Mouse (Mus musculus) frontal cortex, postnatal 36 days (tissue): ENCODE results near the gene Macrod1.

Source experiments
- DNase-seq, 2 experiments: peaks; one replicate each; pipeline ENCODE4 v3.0.0; 2022; ENCODE audit warnings: low spot score in 2 of 2

Gene Macrod1

DNA sequence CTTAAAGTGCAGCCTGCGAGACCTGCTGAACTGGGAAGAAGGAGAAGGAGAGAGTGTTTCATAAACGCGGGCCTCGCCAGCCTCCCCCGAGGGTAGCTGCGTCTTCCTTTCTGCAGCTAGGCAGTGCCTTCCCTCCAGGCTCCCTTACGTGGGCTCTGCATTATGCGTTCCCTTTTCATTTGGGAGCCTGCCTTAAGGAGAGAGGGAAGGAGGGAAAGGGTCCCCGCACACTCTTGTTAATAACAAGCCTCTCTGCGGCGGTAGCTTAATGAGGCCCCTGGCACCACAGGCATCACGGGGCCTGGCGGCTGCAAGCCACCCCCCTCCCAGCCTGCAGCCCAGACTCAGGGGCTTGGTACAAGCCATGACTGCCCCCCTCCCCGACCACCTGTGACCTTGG, 57.0 kb downstream of the Macrod1 start:
- DNase-seq, result no peak

DNA sequence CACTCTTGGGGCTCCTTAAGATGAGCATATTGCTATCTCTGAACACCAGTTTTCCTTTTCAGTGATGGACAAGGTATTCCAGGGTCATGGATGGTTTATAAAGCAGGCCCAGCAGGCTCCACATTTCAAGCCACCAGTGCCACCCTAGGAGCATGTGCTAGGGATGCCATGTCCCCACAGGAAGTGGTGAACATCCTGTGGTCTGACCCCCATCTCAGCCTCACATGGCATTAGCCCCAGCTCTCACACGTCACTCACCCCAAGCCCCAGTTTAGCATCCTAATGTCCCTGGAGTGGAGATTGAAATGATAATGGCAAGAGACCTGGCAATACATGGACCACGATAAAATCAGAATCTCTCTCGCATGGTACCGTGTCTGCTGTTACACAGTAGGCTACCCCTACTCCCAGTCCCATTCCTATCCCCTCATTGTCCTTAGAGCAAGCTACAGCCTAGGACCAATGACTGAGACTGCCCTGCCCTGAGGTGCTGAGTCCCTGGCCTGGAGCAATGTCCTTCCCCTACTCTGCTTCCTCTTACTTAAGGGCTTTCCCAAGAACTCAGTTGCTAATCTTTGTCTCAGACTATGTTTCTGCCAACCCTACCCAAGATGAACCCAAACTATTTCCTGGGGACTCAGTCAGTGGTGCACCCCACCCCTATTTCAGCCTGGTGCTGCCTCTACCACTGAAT, 59.6 kb downstream of the Macrod1 start:
- no peak for DNase-seq

DNA sequence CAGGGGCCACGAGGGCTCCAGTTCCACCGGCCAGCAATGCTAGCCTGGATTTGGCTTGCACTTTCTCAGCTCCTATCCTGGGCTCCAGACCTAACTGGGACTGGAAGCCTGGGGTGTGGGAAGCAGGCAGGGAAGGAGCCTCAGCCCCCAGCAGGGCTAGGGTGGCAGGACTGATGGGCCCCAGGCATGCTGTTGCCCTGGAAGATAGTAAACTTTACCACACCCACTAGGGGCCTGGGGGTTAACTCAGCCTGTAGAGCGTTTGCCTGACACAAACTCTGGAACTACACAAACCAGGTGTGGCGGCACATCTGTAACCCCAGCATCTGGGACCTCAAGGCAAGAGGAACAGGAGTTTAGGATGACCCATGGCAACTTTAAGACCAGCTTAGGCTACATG, 60.5 kb downstream of the Macrod1 start:
- no peak for DNase-seq

DNA sequence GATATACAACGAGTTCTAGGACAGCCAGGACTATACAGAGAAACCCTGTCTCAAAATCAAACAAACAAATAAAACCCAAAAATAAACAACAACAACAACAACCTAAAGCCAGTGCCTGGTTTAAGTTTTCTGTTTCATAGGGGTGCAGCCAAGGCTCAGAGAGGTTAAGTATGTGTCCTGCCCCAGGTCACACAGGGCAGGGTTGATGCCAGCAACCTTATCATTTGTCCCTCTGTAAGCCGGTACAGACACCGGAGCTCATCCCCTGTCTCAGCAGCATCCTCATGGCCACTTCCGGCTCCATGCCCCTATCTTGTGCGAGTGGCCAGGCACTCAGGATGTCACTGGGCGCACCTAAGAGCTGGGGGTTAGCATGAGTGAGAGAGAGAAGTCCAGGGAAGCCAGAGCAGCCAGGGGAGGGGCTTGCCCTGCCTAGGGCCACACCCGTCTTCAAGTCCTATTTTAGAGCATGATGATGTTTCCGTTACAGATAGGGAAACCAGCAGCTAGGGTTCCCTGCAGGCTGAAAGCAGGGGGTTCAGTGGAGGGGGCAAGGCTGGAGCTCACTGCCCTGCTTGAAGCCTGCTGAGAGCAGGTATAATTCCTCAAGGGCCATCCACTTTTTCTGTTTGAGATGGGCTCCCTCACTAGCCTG, 61.2 kb downstream of the Macrod1 start:
- DNase-seq, result no peak

DNA sequence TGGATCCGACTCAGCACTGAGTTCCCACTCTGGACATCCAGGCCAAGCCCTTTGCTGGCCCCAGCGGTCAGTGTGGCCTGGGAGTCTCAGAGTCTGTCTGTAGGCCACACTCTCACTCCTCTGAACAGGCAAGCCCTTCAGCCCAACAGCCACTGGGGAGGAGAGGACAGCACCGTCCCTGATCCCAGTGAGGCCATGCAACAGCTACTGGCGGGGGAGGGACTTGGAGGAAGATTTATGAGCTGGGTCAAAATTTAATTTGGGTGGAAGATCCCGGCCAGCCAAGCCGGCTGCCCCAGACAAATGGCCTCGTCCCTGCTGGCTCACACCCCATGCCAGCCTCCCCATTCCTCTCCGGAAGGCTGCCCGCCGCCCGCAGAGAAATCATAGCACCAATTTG, 64.6 kb downstream of the Macrod1 start:
- DNase-seq, result no peak

DNA sequence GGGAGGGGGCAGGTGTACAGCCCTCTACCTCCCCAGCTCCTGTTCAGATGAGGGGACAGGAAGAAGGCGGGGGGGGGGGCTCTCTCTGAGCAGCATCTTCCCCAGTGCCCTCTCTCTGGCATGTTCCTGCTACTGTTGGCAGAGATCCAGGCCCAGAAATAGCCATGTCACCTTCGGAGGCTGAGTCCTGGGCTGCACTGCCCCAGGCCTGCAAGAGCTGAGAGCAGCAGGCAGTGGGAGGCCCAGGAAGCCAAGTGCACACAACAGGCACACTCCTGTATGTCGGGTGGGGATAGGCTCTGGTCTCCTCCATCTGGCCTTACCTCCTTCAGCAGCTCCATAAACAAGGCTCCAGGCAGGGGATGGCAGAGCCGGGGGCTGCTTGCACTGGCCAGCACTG, 65.7 kb downstream of the Macrod1 start:
- DNase-seq, result no peak

DNA sequence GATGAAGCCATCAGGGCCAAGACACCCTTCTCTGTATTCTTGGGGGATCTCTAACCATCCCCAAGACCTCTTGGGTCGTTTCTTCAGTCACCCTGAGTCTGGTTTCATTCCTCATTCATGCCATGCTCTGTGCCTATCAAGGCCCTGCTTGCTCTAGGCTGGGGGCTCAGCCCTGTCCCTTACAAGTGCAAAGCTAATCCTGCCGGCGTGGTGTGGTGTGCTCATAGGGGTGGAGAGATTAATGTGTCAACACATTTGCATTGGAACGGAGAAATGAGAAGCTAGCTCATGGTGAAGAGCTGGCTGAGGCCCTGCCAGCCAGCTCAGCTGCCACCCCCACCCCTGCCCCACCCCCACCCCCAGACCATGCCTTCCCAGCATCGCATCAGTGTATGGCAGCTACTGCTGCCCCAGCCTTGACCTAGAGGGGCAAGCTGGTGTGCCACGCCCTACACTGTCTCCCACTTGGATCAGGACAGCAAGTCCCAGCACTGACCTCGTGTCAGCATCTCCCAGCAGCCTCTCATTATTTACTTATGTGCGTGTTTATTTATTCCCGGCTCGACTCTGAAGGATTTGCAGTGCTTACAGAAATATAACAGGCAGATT, 66.2 kb downstream of the Macrod1 start:
- DNase-seq, result no peak

DNA sequence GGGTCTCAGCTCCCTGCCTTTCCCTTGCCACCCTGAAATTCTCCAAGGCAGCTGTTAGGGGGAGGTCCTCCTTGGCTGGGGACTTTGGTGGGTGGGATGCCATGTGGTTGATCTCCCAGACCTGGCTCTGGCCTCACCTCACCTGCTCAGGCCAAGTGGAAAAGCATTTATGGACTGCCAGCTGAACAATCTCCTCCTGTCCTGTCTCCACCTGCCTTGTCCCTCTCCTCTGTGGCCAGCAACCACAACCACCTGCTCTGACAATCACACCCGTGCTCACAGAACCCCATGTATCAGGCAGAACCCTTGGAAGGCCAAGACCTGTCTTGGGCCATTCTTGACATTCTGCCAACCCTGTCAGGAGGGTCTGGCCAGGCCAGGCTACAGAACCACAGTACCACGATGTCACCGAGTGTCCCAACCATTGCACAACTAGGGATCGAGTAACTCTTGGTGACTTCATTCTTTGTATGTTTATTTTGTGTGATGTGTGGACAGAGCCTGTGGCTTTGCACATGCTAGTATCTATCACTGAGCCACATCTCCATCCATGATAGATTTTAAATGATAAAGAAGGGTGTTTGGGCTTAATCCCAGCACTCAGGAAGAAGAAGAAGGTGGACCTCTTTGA, 69.0 kb downstream of the Macrod1 start:
- DNase-seq, result no peak

DNA sequence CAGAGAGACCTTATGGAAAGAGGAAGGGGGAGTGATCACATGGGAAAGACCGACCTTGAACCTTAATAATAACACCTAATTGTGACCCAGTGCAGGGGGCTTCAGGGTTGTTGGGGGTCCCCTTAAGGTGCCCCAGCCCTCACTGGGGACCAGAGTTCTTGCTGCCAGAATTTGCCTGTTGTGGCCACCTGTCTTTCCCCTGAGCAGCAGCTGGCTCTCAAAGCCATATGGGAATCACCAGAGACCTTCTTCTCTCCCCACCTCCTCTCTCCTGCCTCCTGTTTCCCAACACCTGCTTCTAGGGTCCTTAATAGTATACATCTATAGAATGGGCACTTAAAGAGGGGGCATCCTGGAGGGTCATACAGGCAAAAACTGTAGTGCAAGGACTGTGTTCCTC, 69.6 kb downstream of the Macrod1 start:
- no peak for DNase-seq

DNA sequence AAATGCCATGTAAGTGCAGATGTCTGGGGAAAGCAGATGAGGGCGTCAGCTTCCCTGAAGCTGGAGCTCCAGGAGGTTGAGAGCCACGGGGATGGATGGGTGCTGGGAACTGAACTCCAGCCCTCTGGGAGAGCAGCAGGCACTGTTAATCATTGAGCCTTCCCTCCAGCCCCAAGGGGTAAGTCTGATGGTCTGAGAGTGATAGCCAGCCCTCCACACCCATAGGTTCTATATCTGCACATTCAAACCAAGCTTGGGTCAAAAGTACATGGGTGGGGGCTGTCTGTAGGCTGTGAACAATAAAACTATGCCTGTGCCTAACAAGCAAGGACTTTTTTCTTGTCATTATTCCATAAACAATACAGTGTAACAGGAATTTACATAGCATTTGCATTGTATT, 70.3 kb downstream of the Macrod1 start:
- no peak for DNase-seq

DNA sequence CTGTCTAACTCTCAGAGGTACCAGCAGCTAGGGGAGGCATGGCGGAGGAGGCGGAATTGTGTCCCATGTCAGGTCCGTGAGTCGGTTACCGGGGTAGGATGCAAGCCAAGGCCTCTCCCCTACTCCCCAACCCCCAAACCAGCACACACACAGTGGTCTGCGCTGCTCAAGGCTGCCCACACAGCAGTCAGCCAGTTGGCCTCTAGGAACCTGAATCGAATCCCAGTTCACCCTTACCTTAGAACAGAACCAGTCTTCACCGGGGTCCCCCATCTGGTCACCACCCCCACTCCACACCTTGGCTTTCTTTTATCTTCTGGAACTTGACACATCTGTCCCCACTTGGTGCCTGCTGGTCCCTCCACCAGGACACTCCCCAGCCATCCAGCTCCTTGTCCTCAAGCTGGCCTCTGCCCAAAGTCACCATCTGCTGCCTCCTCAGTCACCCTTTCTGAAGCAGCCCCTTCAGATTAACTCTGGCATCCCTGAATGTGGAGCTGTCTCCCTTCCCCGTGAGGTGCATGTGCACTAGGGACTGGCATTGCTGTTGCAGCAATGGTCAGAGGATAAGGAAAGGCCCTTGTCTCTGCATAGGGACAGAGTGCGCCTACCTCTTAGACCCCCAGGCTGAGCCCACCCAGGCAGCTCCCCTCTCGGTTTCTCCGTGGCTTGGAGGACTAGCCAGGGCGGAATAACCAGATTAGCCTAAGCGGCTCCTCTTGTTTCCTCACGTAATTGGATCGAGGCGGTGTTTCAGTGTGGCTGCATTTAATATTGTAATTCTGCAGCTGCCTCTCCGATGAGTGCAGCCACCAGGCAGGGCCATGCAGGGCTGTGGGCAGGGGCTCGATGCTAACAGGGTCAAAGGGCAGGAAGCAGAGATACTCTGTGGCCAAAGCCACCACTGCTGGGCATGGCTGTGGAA, 72.2 kb downstream of the Macrod1 start:
- no peak for DNase-seq

DNA sequence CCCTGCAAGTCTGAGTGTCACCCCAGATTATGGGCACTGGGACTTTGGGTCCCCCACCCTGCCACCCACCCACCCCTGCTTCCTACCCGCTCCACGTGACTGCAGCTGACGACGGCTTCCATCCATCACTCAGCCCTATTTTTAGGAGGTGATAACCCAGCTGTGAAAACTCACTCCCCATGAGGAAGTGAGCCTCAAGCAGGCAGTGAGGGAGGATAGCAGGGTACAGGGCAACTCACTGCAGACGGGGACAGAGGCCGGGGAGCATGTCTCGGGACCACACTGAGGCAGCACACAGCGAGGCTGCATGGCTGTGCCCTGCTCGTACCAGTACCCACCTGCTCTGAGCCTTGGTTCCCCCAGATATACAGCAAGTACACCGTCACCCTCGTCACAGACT, 73.7 kb downstream of the Macrod1 start:
- DNase-seq, result no peak

DNA sequence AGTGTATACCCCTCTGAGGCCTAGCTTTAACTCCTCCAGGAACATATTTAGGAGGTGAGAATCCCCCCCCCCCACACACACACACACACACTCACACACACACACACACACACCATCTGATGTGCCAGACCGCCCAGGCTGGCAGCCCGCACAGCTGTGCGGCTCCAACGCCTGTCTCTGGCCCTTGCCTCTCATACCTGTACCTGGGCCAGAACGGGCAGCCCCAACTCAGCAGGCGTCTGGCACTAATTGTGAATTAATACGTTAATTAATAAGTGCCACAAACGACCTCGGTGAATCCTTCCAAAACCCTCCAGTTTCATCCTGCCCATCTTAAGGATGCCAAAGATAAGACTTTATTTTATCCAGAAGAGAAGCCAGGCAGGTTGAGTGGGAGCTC, 76.8 kb downstream of the Macrod1 start:
- no peak for DNase-seq

DNA sequence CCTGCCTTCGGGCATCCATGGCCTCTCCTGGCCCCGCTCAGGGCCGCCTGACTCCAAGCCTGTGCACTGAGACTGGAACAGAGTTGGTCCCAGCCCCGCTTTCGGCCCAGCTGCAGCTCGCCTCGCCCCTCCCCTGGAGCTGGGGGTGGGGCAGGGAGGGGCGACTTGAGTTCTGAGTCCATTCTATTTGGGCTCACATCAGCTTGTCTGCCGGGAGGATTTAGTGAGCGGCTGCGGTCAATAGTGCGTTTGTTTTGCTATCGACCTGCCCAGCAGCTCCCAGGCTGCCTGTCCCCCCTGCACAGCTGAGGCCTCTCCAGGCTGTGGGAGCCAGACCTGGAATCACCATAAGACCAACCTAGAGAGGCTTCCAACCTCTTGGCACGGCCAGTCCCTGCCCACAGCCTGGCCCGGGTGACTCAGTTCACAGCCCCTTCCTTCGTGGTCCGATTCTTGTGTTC, 78.1 kb downstream of the Macrod1 start:
- DNase-seq, result no peak

DNA sequence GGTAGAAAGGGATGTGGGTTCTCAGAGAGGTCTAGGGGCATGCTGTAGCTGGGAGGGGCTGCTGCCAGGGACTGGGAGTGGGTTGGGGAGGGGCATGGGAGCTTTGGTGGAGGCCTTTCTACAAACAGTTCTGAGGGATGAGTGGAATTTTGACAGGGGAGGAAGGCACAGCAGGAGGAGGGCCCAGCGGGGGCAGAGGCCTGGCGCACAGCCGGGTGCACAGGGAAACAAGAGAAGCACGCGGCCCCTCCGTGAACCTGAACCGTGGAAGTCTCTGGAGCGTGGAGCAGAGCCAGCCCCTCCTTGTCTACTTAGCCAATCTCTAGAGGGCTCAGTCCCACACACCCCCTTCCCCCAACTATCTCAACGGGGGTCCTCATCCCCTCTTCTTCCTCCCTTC, 78.9 kb downstream of the Macrod1 start:
- DNase-seq, result no peak

DNA sequence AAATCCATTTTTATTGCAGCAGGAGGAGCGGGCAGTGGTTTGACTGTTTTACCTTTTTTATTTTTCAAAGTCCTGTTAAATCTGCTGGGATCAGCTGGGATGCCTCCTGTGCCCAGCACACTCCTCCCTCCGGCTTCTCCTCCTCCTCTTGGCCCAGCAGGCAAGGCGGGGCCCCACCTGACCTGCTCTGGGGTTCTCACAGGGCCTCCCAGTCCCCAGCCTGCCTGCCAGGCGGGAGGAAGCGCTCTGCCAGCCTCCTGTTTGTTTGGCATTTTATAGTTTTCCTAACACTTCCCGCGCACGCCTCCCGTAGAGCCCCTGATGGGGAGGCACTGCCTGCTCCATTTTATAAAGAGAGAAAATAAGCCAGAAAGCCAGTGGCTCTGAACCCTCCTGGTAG, 79.4 kb downstream of the Macrod1 start:
- DNase-seq, result no peak

DNA sequence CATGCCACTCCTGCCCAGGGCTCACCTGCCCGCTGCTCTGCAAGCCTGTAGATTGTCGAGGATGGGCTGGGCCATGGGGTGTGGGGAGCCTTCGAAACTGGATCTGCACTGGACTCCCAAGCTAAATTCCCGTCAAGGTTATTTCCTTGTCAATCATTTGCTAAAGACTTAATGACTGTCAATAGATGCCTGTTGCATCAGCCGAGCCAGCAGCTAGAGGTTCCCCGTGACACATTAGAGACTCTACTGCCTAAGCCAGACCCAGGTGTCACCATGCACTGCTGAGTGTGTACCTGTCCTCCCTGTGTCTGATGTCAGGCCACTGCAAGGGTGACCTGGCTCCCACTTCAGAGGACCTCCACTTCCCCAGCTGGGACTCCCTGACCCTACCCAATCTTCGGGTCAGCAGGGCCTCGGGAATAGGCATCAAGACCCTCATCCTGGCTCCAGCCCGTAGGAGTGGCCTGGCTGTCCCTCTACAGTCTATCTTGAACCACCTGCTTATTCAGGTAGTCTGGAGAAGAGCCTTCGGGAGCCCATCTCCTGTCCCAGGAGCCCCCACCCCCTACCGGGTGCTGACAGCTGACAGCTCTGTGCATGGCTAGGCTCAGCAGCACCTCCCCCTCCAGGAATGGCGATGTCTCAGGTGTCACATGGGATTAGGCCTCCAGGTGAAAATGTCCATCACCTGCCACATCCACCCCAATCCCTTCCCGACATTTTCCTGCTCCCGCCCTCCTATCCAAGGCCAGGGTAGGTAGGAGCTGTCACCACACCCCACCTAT, 80.3 kb downstream of the Macrod1 start:
- DNase-seq, result no peak

DNA sequence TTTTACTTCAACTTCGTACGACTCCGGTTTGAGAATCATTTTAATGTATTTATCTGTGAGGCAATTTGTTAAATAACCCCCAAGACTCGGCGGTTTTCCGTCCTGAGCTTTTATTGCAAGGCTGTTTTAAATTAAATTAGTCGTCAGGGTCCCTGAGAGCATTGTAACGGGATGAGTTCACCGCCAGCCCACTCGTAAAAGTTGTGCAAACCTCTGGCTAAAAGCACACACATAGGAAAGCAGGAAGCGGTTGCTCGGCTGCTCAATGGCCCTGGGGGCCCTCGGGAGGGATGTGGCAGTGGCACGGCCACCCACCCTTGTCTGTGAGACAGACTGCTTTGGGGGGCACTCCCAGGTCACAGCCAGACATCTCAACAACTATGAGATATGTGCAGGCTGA, 81.7 kb downstream of the Macrod1 start:
- no peak for DNase-seq

DNA sequence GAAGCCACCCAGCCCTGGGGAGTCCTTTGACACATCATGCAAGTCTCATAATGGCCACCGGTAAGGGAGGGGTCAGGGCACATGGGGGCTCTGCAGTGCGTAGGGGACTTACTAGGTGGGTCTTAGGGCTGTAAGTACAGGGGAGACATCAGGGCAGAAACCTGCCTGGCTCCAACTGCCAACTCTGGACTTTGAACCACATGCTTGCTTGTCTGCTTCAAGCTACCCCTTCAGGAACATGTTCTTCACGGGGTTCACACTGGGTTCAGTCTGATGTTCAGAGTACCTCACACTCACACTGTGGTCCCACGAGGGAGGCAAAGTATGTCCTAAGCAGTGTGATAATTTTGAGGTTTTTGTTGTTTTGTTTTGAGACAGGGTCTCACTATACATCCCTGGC, 82.7 kb downstream of the Macrod1 start:
- DNase-seq, result no peak

DNA sequence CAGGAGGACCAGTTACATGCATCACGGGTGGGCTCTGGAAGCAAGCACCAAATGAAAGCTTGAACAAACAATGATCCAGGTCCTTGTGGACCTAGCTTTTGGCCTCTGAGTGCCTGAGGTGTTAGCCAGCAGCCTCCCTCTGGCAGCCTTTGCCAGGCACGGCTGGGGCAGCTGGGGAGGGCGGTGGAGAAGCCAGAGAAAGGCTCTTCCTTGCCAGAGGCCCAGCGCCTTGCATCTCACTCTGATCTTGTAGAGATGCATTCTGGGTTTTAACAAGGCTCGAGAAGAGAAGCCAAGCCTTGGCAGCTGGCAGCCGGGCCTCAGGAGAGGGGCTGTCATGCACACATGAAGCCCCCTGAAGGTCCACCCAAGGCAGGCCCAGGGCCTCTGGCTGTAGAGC, 83.8 kb downstream of the Macrod1 start:
- no peak for DNase-seq

DNA sequence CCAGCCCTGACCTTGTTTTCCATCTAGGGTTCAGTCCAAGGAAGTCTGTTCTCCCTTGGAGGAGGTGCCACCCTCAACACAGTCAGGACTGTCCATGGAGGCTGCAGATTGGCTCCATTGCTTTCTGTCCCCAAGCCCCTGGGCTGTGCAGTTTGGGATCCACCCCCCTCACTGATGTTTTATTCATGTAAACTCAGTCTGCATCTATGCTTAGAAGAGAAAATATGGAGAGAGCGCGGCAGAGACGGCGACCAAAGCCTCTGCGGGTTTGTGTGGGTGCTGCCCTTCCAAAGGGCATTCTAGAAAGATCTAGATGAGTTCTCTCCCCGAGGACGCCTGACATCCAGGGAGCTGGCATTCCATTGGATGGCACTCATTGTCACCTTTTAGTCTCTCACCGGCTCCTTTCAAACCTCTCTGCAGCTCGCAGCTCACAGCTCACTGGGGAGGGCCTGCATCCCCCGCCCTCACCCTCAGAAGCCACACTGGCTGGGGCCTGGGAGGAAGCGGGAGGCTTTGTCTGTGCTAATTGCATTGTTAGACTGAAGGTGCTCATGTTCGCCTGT, 84.3 kb downstream of the Macrod1 start:
- DNase-seq, result peak in 1 of 2 experiments; percentile 58
